Mouse (Mus musculus): ENCODE results near the gene Ap2s1. TPM values are rescaled to one million over a fixed set of nuclear protein-coding genes. Genes with fewer than 3 reads are reported as not detected.

The Ap2s1 gene
- 296 and 301 TPM in 2 replicates for polyA plus RNA-seq (2015; fragmentation: Nextera tagmentation; extraction: Ambion mirVana)

GRCm38 (mm10) chr7:16738073-16738696, at the start of gene Ap2s1:
Gene Ap2s1, plus strand, starts transcription at chr7:16738410.

GRCm38 (mm10) chr7:16721629-16722028, 16.6 kb upstream of the Ap2s1 start, which contains the start of gene Ceacam9:
Gene Ceacam9, plus strand, starts transcription at chr7:16721929.

GRCm38 (mm10) chr7:16780825-16781554, 42.8 kb downstream of the Ap2s1 start, which contains the start of gene Slc1a5:
Gene Slc1a5, plus strand, starts transcription at chr7:16781340.

Other genes with a start within 250 kb of the Ap2s1 start
- gene Arhgap35, start 123.4 kb upstream of the Ap2s1 start, polyA plus RNA-seq (2015; fragmentation: Nextera tagmentation; extraction: Ambion mirVana) = 8.7 and 9.5 TPM in 2 replicates
- gene Ceacam15, start 62.7 kb upstream of the Ap2s1 start, polyA plus RNA-seq (2015; fragmentation: Nextera tagmentation; extraction: Ambion mirVana) = not detected in 2 replicates
- gene Ceacam9, start 16.5 kb upstream of the Ap2s1 start, polyA plus RNA-seq (2015; fragmentation: Nextera tagmentation; extraction: Ambion mirVana) = not detected in 2 replicates
- 32.6 and 34.6 TPM in 2 replicates for gene Slc1a5, start 42.9 kb downstream of the Ap2s1 start, polyA plus RNA-seq (2015; fragmentation: Nextera tagmentation; extraction: Ambion mirVana)
- 53.2 and 53.6 TPM in 2 replicates for gene Strn4, start 77.5 kb downstream of the Ap2s1 start, polyA plus RNA-seq (2015; fragmentation: Nextera tagmentation; extraction: Ambion mirVana)
- gene Fkrp, start 78.3 kb downstream of the Ap2s1 start, polyA plus RNA-seq (2015; fragmentation: Nextera tagmentation; extraction: Ambion mirVana) = 20.1 and 20.4 TPM in 2 replicates
- 6.5 and 9.0 TPM in 2 replicates for gene Prkd2, start 104.5 kb downstream of the Ap2s1 start, polyA plus RNA-seq (2015; fragmentation: Nextera tagmentation; extraction: Ambion mirVana)
- gene Dact3, start 136.9 kb downstream of the Ap2s1 start, polyA plus RNA-seq (2015; fragmentation: Nextera tagmentation; extraction: Ambion mirVana) = 4.1 and 8.1 TPM in 2 replicates
- 2.6 and 3.4 TPM in 2 replicates for gene Gng8, start 153.4 kb downstream of the Ap2s1 start, polyA plus RNA-seq (2015; fragmentation: Nextera tagmentation; extraction: Ambion mirVana)
- 1.3 TPM in 2 replicates for gene Ptgir, start 168.1 kb downstream of the Ap2s1 start, polyA plus RNA-seq (2015; fragmentation: Nextera tagmentation; extraction: Ambion mirVana)
- 126 and 136 TPM in 2 replicates for gene Calm3, start 185.7 kb downstream of the Ap2s1 start, polyA plus RNA-seq (2015; fragmentation: Nextera tagmentation; extraction: Ambion mirVana)
- 17.8 and 18.2 TPM in 2 replicates for gene Pnmal2, start 206.3 kb downstream of the Ap2s1 start, polyA plus RNA-seq (2015; fragmentation: Nextera tagmentation; extraction: Ambion mirVana)
- gene Pnmal1, start 221.3 kb downstream of the Ap2s1 start, polyA plus RNA-seq (2015; fragmentation: Nextera tagmentation; extraction: Ambion mirVana) = 7.1 and 9.2 TPM in 2 replicates
- gene Gm42372, start 244.7 kb downstream of the Ap2s1 start, polyA plus RNA-seq (2015; fragmentation: Nextera tagmentation; extraction: Ambion mirVana) = 0.51 and 0.99 TPM in 2 replicates

All from adrenal gland, postnatal 0 days (tissue).